Mouse (Mus musculus) B cell, adult 67 days (primary cell): ENCODE data around the gene Il21. TPM values are rescaled to one million over a fixed set of nuclear protein-coding genes. Genes with fewer than 3 reads are reported as not detected.

Source experiments
- total RNA-seq, 2 experiments: library from RNA; stranded (reverse); gene quantifications; 4 replicates each; pipeline ENCODE4 v1.2.4; 2023

The Il21 gene
- not detected for total RNA-seq

GRCm38 (mm10) chr3:37232586-37233222 lies at the start of gene Il21:
TSS of gene Il21 (minus strand) at chr3:37232636.

Other genes with a start within 250 kb of the Il21 start
- not detected for gene Adad1, start 169.1 kb downstream of the Il21 start, total RNA-seq
- gene Il2, start 106.7 kb downstream of the Il21 start, total RNA-seq = not detected
- 1 to 10 TPM; 1.6 to 2.7 TPM for gene Bbs12, start 79.9 kb upstream of the Il21 start, total RNA-seq
- under 1 TPM in 1 of 2 experiments, not detected in 1; 0.26 TPM for gene Cetn4, start 80.1 kb upstream of the Il21 start, total RNA-seq
- gene Fgf2, start 115.7 kb upstream of the Il21 start, total RNA-seq = not detected
- 10 to 100 TPM; 91.0 to 95.1 TPM for gene Spata5, start 187.3 kb upstream of the Il21 start, total RNA-seq
- 10 to 100 TPM; 15.3 to 27.8 TPM for gene Nudt6, start 187.6 kb upstream of the Il21 start, total RNA-seq